In the genomic region with DNA sequence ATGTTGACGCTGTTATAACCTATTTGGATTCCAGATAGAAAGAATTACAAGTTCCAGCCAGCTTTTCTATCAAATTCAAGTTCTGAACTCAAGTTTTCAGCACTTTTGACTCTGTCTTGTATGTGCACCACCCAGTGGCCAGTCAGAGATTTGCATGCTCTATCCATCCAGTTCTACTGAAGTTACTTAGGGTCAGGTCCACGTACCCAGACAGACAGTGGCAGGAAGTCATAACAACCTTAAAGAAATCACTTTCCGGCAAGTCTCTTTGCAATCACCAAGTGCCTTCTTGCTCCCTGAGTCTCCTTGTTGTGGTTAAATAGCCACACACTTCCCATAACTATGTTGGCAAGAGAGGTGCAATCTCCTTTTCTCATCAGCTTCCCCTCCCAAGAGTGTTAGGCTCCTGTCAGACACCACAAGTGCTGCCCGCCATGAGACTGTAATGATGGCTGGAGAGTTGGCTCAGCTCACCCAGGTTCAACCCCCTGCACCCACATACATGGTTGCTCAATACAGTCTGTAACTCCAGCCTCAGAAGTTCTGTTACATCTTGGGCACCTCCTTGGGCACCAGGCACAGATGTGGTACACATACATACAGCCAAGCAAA, we compare ENCODE assay signal across 10 mouse cellular contexts. TPM values are rescaled to one million over a fixed set of nuclear protein-coding genes. Genes with fewer than 3 reads are reported as not detected.
DNase-seq lines count a peak whose midpoint lies in the region; TF ChIP-seq lines count a peak whose summit lies in the region.
"Had no signal": no experiment of that assay in that cellular context is flagged by ENCODE, and none has a peak within 500 bp of the region (broad histone marks: within the 10 kb centered on the region; RNA-seq: fewer than 3 reads in every experiment).

No protein-coding gene starts in this region.

- TF ChIP-seq EP300 in heart, adult 2 months (IDR thresholded peaks at IDR 0.05; ENCODE audit: insufficient read depth, low read depth, low read length), result no peak

- H3K79me2 ChIP-seq in heart, adult 2 months (replicated peaks; ENCODE audit: control insufficient read depth, insufficient read depth, low read length), result no peaks in the 10 kb centered on the region

- no peaks in the 10 kb centered on the region for H3K27me3 ChIP-seq in heart, adult 2 months (ENCODE audit: control insufficient read depth, insufficient read depth, low read length)
- no peaks in the 10 kb centered on the region for H3K27me3 ChIP-seq in heart, embryonic 10.5 days (ENCODE audit: insufficient read depth, poor library complexity, severe bottlenecking)
- H3K27me3 ChIP-seq: embryonic facial prominence, embryonic 15.5 days; stomach, embryonic 15.5 days had no signal

- DNase-seq in heart, adult 2 months, result peak; percentile 59 to 67
- no peak for DNase-seq in heart, embryonic 10.5 days (ENCODE audit: low spot score)
- DNase-seq in A20 (ENCODE audit: low read depth, low spot score), result peak; percentile 84
- peak; percentile 78 for DNase-seq in NIH3T3 (ENCODE audit: low read depth)
- peak; percentile 67 for DNase-seq in embryo, embryonic 10.5 days (ENCODE audit: low spot score)
- peak; percentile 77 to 82 for DNase-seq in kidney, postnatal 25 days
- DNase-seq in lung, postnatal 14 days, result peak; percentile 76
- DNase-seq in spleen, postnatal 4 days (ENCODE audit: low spot score in 2 of 2), result peak; percentile 78 to 88

- WGBS in heart, adult 2 months, result 16% methylated on average over 4 of the region's 4 CpGs
- whole genome bisulfite sequencing in heart, embryonic 10.5 days, result 31% methylated on average over 4 of the region's 4 CpGs

- no peak overlapping the region for H3K4me3 ChIP-seq in heart, adult 2 months
- H3K4me3 ChIP-seq in heart, embryonic 10.5 days, result no peak overlapping the region
- H3K4me3 ChIP-seq: embryonic facial prominence, embryonic 15.5 days; stomach, embryonic 15.5 days had no signal

- H3K9me3 ChIP-seq in heart, embryonic 10.5 days, result no peaks in the 10 kb centered on the region
- H3K9me3 ChIP-seq: embryonic facial prominence, embryonic 15.5 days; stomach, embryonic 15.5 days had no signal

- peak; percentile 96 for TF ChIP-seq CTCF in heart, adult 2 months (IDR thresholded peaks at IDR 0.05)

- no peak for TF ChIP-seq POLR2A in heart, adult 2 months (IDR thresholded peaks at IDR 0.05; ENCODE audit: insufficient read depth, low read depth, low read length)

- intact Hi-C loops in heart, adult 2 months (cut with DNase I), result loop anchor here (5.0 kb wide), 1 partner anchor 76 kb away; the partner anchor contains the start of gene Grpel1

- H3K4me1 ChIP-seq in heart, adult 2 months (ENCODE audit: control insufficient read depth, insufficient read depth, low read length), result no peaks in the 10 kb centered on the region
- peaks cover 6% of the 10 kb centered on the region; the same call in 1 of the 2 replicates for H3K4me1 ChIP-seq in heart, embryonic 10.5 days
- H3K4me1 ChIP-seq: embryonic facial prominence, embryonic 15.5 days; stomach, embryonic 15.5 days had no signal

- no peak overlapping the region for H3K27ac ChIP-seq in heart, adult 2 months
- no peak overlapping the region for H3K27ac ChIP-seq in heart, embryonic 10.5 days
- H3K27ac ChIP-seq: embryonic facial prominence, embryonic 15.5 days; stomach, embryonic 15.5 days had no signal

- H3K36me3 ChIP-seq in heart, adult 2 months (ENCODE audit: control insufficient read depth, insufficient read depth, low read length), result no peaks in the 10 kb centered on the region
- no peaks in the 10 kb centered on the region; the same call in 1 of the 2 replicates for H3K36me3 ChIP-seq in heart, embryonic 10.5 days
- H3K36me3 ChIP-seq: embryonic facial prominence, embryonic 15.5 days; stomach, embryonic 15.5 days had no signal

- no peak overlapping the region for H3K9ac ChIP-seq in heart, adult 2 months (ENCODE audit: low read depth, low read length)
- H3K9ac ChIP-seq: embryonic facial prominence, embryonic 15.5 days; stomach, embryonic 15.5 days had no signal

RNA-seq across cellular contexts. Expression of gene Ccdc96, which starts 54.3 kb away (rescaled TPM):
- total RNA-seq in heart, adult 2 months (2021), result under 1 TPM; 0.21 to 0.39 TPM
- polyA plus RNA-seq in heart, adult 2 months (2012; rRNA removed), result 0.09 and 0.14 TPM in 2 replicates
- 0.33 and 0.62 TPM in 2 replicates for polyA plus RNA-seq in heart, embryonic 10.5 days (2016; fragmentation: Nextera tagmentation; extraction: Ambion mirVana)

RNA-seq across cellular contexts. Expression of gene Tbc1d14, which starts 54.4 kb away (rescaled TPM):
- total RNA-seq in heart, adult 2 months (2021), result 10 to 100 TPM; 11.7 to 12.4 TPM
- polyA plus RNA-seq in heart, adult 2 months (2012; rRNA removed), result 13.0 and 20.4 TPM in 2 replicates
- polyA plus RNA-seq in heart, embryonic 10.5 days (2016; fragmentation: Nextera tagmentation; extraction: Ambion mirVana), result 22.5 and 26.8 TPM in 2 replicates

RNA-seq across cellular contexts. Expression of gene Tada2b, which starts 54.6 kb away (rescaled TPM):
- total RNA-seq in heart, adult 2 months (2021), result 10 to 100 TPM; 13.5 to 16.9 TPM
- 8.5 and 11.5 TPM in 2 replicates for polyA plus RNA-seq in heart, adult 2 months (2012; rRNA removed)
- polyA plus RNA-seq in heart, embryonic 10.5 days (2016; fragmentation: Nextera tagmentation; extraction: Ambion mirVana), result 1.2 and 1.9 TPM in 2 replicates
